Mouse (Mus musculus): ENCODE data around the gene Loxl4.

GRCm38 (mm10) chr19:42567020-42567419, 45.6 kb downstream of the Loxl4 start:
- TF ChIP-seq POLR2A (IDR thresholded peaks at IDR 0.05; ENCODE audit: extremely low read depth, insufficient read depth, low read length) (no peak), CTCF (IDR thresholded peaks at IDR 0.05; ENCODE audit: extremely low read depth, insufficient read depth, low read length) (no peak)
